Mouse (Mus musculus) myocyte (in vitro differentiated cells): ENCODE results near the gene Lix1.

Experiments used
- MYOD1 ChIP-seq, 3 experiments: IDR thresholded peaks; one replicate each; pipeline ENCODE4 v1.6.1; 2011; ENCODE audit warnings: control low read depth in 2 of 3, low read depth in 2 of 3, mild to moderate bottlenecking in 2 of 3, moderate library complexity in 1 of 3; ENCODE audit not compliant: insufficient read length in 2 of 3, control insufficient read depth in 1 of 3
- TCF12 ChIP-seq: IDR thresholded peaks from one replicate; pipeline ENCODE4 v1.6.1; 2011; ENCODE audit warnings: mild to moderate bottlenecking, control low read depth; ENCODE audit not compliant: poor library complexity, insufficient read depth, severe bottlenecking
- USF1 ChIP-seq: IDR thresholded peaks from one replicate; pipeline ENCODE4 v1.6.1; 2011; ENCODE audit warnings: low read depth, mild to moderate bottlenecking, control low read depth, moderate library complexity

GRCm38 (mm10) chr17:17438576-17439191 is 36.2 kb downstream of the Lix1 start:
- TF ChIP-seq MYOD1 (IDR thresholded peaks at IDR 0.05; ENCODE audit: control insufficient read depth in 1 of 3, insufficient read length in 2 of 3, low read depth in 2 of 3): no peak
- TF ChIP-seq TCF12: no peak
- TF ChIP-seq USF1: no peak
